Mouse (Mus musculus) limb, embryonic 14.5 days (tissue): ENCODE data around the gene Trpv1. TPM values are rescaled to one million over a fixed set of nuclear protein-coding genes. Genes with fewer than 3 reads are reported as not detected.

Experiments
- ATAC-seq: fragments of 200-750 bp; cut with Nextera tagmentation; 2 replicates; pipeline ENCODE4 v1.8.0; 2017; ENCODE audit warnings: low read depth, moderate number of reproducible peaks, moderate TSS enrichment; ENCODE audit not compliant: low FRiP score
- DNase-seq: peaks from one replicate; pipeline ENCODE4 v3.0.0-alpha.2; 2015; ENCODE audit warnings: low spot score
- H3K27ac ChIP-seq: fragments of 300-500 bp; sonication (generic); replicated peaks from 2 replicates; pipeline ENCODE4 v1.5.1; 2014; ENCODE audit warnings: low read depth, mild to moderate bottlenecking, low read length, moderate library complexity, mixed read lengths
- H3K27me3 ChIP-seq: fragments of 300-500 bp; sonication (generic); 2 replicates; pipeline ENCODE4 v1.6.1; 2014; ENCODE audit warnings: low read length, mixed read lengths; ENCODE audit not compliant: control insufficient read depth, insufficient read depth
- H3K36me3 ChIP-seq: fragments of 300-500 bp; sonication (generic); 2 replicates; pipeline ENCODE4 v1.6.1; 2014; ENCODE audit warnings: mild to moderate bottlenecking, low read length, moderate library complexity, mixed read lengths; ENCODE audit not compliant: control insufficient read depth, insufficient read depth
- H3K4me1 ChIP-seq: fragments of 300-500 bp; sonication (generic); 2 replicates; pipeline ENCODE4 v1.6.1; 2014; ENCODE audit warnings: antibody characterized with exemption, low read length, mixed read lengths; ENCODE audit not compliant: control insufficient read depth, insufficient read depth
- H3K4me2 ChIP-seq: fragments of 300-500 bp; sonication (generic); replicated peaks from 2 replicates; pipeline ENCODE4 v1.6.1; 2014; ENCODE audit warnings: low read depth, mild to moderate bottlenecking, low read length, moderate library complexity; ENCODE audit not compliant: severe bottlenecking
- H3K4me3 ChIP-seq: fragments of 300-500 bp; sonication (generic); replicated peaks from 2 replicates; pipeline ENCODE4 v1.5.1; 2014; ENCODE audit warnings: low read length
- H3K9ac ChIP-seq: fragments of 300-500 bp; sonication (generic); 2 replicates; pipeline ENCODE4 v1.6.1; 2014; ENCODE audit warnings: mild to moderate bottlenecking, low read depth, low read length, moderate library complexity; ENCODE audit not compliant: severe bottlenecking
- H3K9me3 ChIP-seq: fragments of 300-500 bp; sonication (generic); 2 replicates; pipeline ENCODE4 v1.6.1; 2016; ENCODE audit warnings: low read length; ENCODE audit not compliant: control insufficient read depth
- POLR2A ChIP-seq: fragments of 200-500 bp; IDR thresholded peaks from 2 replicates; pipeline ENCODE4 v1.8.0; 2012; ENCODE audit warnings: inconsistent platforms, mild to moderate bottlenecking, moderate library complexity, borderline replicate concordance; ENCODE audit not compliant: insufficient read depth, insufficient read length; ENCODE audit errors: extremely low read depth
- WGBS: fragments of 180-500 bp; shearing (Covaris S2); extraction: QIAGEN DNeasy Blood & Tissue Kit; methylation state at CpG from one replicate; pipeline ENCODE4 v1.1.7; 2014; 5-methylcytosine and 5-hydroxymethylcytosine counted together
- polyA plus RNA-seq, 2 experiments: library from polyadenylated mRNA; depleted of rRNA in 1 of 2; stranded (reverse) in 1 of 2; unstranded in 1 of 2; fragments of >200 nt; fragmentation: Nextera tagmentation in 1 of 2; extraction: Ambion mirVana in 1 of 2; gene quantifications; 2 replicates each; pipeline versions ENCODE4 v1.2.1 to v1.2.3; 2012 to 2014

Trpv1 gene
- polyA plus RNA-seq, 2 experiments: 0.20 TPM; not detected in 1

GRCm38 (mm10) chr11:73232513-73232912 lies 1.6 kb upstream of the Trpv1 start:
- Histone ChIP-seq H3K27me3 (no peaks in the 10 kb centered on the region), H3K36me3 (no peaks in the 10 kb centered on the region), H3K4me2 (no peak overlapping the region), H3K9me3 (no peaks in the 10 kb centered on the region), H3K9ac (no peak overlapping the region), H3K4me1 (peaks cover 22% of the 10 kb centered on the region), H3K27ac (no peak overlapping the region), H3K4me3 (no peak overlapping the region)
- no peak for TF ChIP-seq POLR2A
- no peak for DNase-seq
- no peak for ATAC-seq
- WGBS: 68% methylated on average over 2 of the region's 2 CpGs

GRCm38 (mm10) chr11:73235990-73236701 lies 2.1 kb downstream of the Trpv1 start:
- DNase-seq (peak; percentile 87), ATAC-seq (peak; percentile 89)
- Histone ChIP-seq H3K27me3 (no peaks in the 10 kb centered on the region), H3K36me3 (no peaks in the 10 kb centered on the region), H3K4me1 (peaks cover 25% of the 10 kb centered on the region), H3K4me3 (no peak overlapping the region), H3K4me2 (0 out of 2 replicates have a peak overlapping the region, but pooled peaks have one; percentile 13), H3K9ac (peak overlapping the region; percentile 44), H3K9me3 (no peaks in the 10 kb centered on the region), H3K27ac (peak overlapping the region; percentile 84)
- 21% methylated on average over 5 of the region's 5 CpGs for WGBS
- no peak for TF ChIP-seq POLR2A

- Histone ChIP-seq H3K4me3 (no peak overlapping the region), H3K27ac (peak overlapping the region; percentile 84), H3K27me3 (no peaks in the 10 kb centered on the region), H3K9me3 (no peaks in the 10 kb centered on the region), H3K36me3 (no peaks in the 10 kb centered on the region), H3K9ac (no peak overlapping the region), H3K4me1 (peaks cover 25% of the 10 kb centered on the region), H3K4me2 (no peak overlapping the region)
- WGBS: 40% methylated on average over 3 of the region's 3 CpGs
- ATAC-seq (peak; percentile 31; the same call in 1 of the 2 replicates), DNase-seq (peak; percentile 73)
- TF ChIP-seq POLR2A: no peak
Observed at GRCm38 (mm10) chr11:73236731-73237130, 2.6 kb downstream of the Trpv1 start.

GRCm38 (mm10) chr11:73242199-73242598 lies 8.1 kb downstream of the Trpv1 start:
- H3K4me1 ChIP-seq: peaks cover 9% of the 10 kb centered on the region
- DNase-seq: no peak
- no peak for TF ChIP-seq POLR2A
- WGBS: 58% methylated on average over 6 of the region's 6 CpGs
- H3K4me2 ChIP-seq: no peak overlapping the region
- H3K27ac ChIP-seq: no peak overlapping the region
- no peaks in the 10 kb centered on the region for H3K36me3 ChIP-seq
- H3K4me3 ChIP-seq: no peak overlapping the region
- ATAC-seq: no peak
- no peaks in the 10 kb centered on the region for H3K9me3 ChIP-seq
- H3K27me3 ChIP-seq: no peaks in the 10 kb centered on the region
- no peak overlapping the region for H3K9ac ChIP-seq

GRCm38 (mm10) chr11:73242777-73243176 lies 8.7 kb downstream of the Trpv1 start:
- no peak for ATAC-seq
- WGBS: 81% methylated on average over 4 of the region's 4 CpGs

More at GRCm38 (mm10) chr11:73242777-73243176, 8.7 kb downstream of the Trpv1 start:
- Histone ChIP-seq H3K4me2 (no peak overlapping the region), H3K4me3 (no peak overlapping the region), H3K27ac (no peak overlapping the region), H3K36me3 (no peaks in the 10 kb centered on the region), H3K9me3 (no peaks in the 10 kb centered on the region), H3K27me3 (no peaks in the 10 kb centered on the region), H3K4me1 (peaks cover 3% of the 10 kb centered on the region; the same call in 1 of the 2 replicates), H3K9ac (no peak overlapping the region)
- TF ChIP-seq POLR2A: no peak
- DNase-seq: no peak
